Mouse (Mus musculus) liver, adult 2 months (tissue): ENCODE results near the gene Susd6. TPM values are rescaled to one million over a fixed set of nuclear protein-coding genes. Genes with fewer than 3 reads are reported as not detected.
A peak's percentile ranks its signal among the peaks of the same experiment; 100 is the strongest.

Experiments
- DNase-seq: peaks from one replicate; pipeline ENCODE4 v3.0.0-alpha.2; 2011; ENCODE audit warnings: low read depth, low spot score; ENCODE audit errors: extremely low read depth
- H3K27ac ChIP-seq: fragments of 200-500 bp; replicated peaks from 2 replicates; pipeline ENCODE4 v1.5.1; 2012; ENCODE audit warnings: low read depth, mild to moderate bottlenecking, control low read depth, inconsistent platforms, low read length; ENCODE audit not compliant: insufficient read depth
- H3K27me3 ChIP-seq: fragments of 200-500 bp; 2 replicates; pipeline ENCODE4 v1.6.1; 2012; ENCODE audit warnings: mild to moderate bottlenecking, moderate library complexity, low read length, inconsistent platforms; ENCODE audit not compliant: control insufficient read depth, insufficient read depth
- H3K36me3 ChIP-seq: fragments of 200-500 bp; 2 replicates; pipeline ENCODE4 v1.6.1; 2012; ENCODE audit warnings: low read length, inconsistent platforms; ENCODE audit not compliant: control insufficient read depth, insufficient read depth
- H3K4me1 ChIP-seq: fragments of 200-500 bp; 2 replicates; pipeline ENCODE4 v1.6.1; 2011; ENCODE audit warnings: low read length; ENCODE audit not compliant: control insufficient read depth, insufficient read depth
- H3K4me3 ChIP-seq: fragments of 200-500 bp; 2 replicates; pipeline ENCODE4 v1.5.1; 2011; ENCODE audit warnings: low read depth, mild to moderate bottlenecking, control low read depth, low read length, moderate library complexity; ENCODE audit not compliant: insufficient read depth
- H3K79me2 ChIP-seq: fragments of 200-500 bp; 2 replicates; pipeline ENCODE4 v1.6.1; 2012; ENCODE audit warnings: inconsistent platforms, mild to moderate bottlenecking, low read length, moderate library complexity; ENCODE audit not compliant: control insufficient read depth, insufficient read depth
- H3K9ac ChIP-seq: fragments of 200-500 bp; 2 replicates; pipeline ENCODE4 v1.6.1; 2012; ENCODE audit warnings: low read depth, mild to moderate bottlenecking, control low read depth, inconsistent platforms, low read length
- CTCF ChIP-seq: fragments of 200-500 bp; IDR thresholded peaks from 2 replicates; pipeline ENCODE4 v1.5.1; 2011; ENCODE audit warnings: low read depth, low read length, control low read depth
- POLR2A ChIP-seq: fragments of 200-500 bp; IDR thresholded peaks from 2 replicates; pipeline ENCODE4 v1.6.1; 2011; ENCODE audit warnings: low read length, control low read depth; ENCODE audit not compliant: insufficient read depth; ENCODE audit errors: extremely low read depth
- WGBS: fragments of 180-500 bp; shearing (Covaris S2); methylation state at CpG from one replicate; pipeline ENCODE4 v1.1.7; 2018; 5-methylcytosine and 5-hydroxymethylcytosine counted together
- polyA plus RNA-seq: library from polyadenylated mRNA; depleted of rRNA; stranded (reverse); fragments of >200 nt; gene quantifications from 2 replicates; pipeline ENCODE4 v1.2.3, GENCODE M21; 2012; rRNA removed
- total RNA-seq: library from RNA; depleted of rRNA; stranded (reverse); fragments of >200 nt; gene quantifications from 2 replicates; pipeline ENCODE4 v1.2.3, GENCODE M21; 2014; rRNA removed

Susd6 gene
- total and polyA plus RNA-seq, 2 experiments, result 20.1 to 22.3 TPM

GRCm38 (mm10) chr12:80926550-80926949, 136.2 kb downstream of the Susd6 start:
- TF ChIP-seq POLR2A (no peak), CTCF (no peak)
- Histone ChIP-seq H3K36me3 (no peaks in the 10 kb centered on the region), H3K27me3 (no peaks in the 10 kb centered on the region), H3K9ac (no peak overlapping the region), H3K4me1 (peaks cover 35% of the 10 kb centered on the region), H3K27ac (peak overlapping the region; percentile 96), H3K4me3 (no peak overlapping the region), H3K79me2 (no peaks in the 10 kb centered on the region)
- DNase-seq, result peak; percentile 99
- 17% methylated on average over 4 of the region's 4 CpGs for WGBS

- Histone ChIP-seq H3K27me3 (no peaks in the 10 kb centered on the region), H3K36me3 (no peaks in the 10 kb centered on the region), H3K27ac (peak overlapping the region; percentile 41; the same call in 1 of the 2 replicates), H3K79me2 (no peaks in the 10 kb centered on the region), H3K4me3 (no peak overlapping the region), H3K9ac (no peak overlapping the region), H3K4me1 (peaks cover 43% of the 10 kb centered on the region)
- DNase-seq, result peak; percentile 56
- 80% methylated on average over 1 of the region's 1 CpGs for WGBS
- TF ChIP-seq POLR2A (no peak), CTCF (no peak)
These were observed 137.2 kb downstream of the Susd6 start for GRCm38 (mm10) chr12:80927518-80927917.

GRCm38 (mm10) chr12:80928881-80929280, 138.6 kb downstream of the Susd6 start:
- H3K79me2 ChIP-seq, result no peaks in the 10 kb centered on the region
- DNase-seq, result peak; percentile 94

GRCm38 (mm10) chr12:80930141-80930540, 139.8 kb downstream of the Susd6 start:
- DNase-seq, result peak; percentile 99

More at GRCm38 (mm10) chr12:80928881-80929280, 138.6 kb downstream of the Susd6 start:
- Histone ChIP-seq H3K27ac (peak overlapping the region; percentile 98), H3K4me1 (peaks cover 38% of the 10 kb centered on the region), H3K4me3 (no peak overlapping the region), H3K9ac (no peak overlapping the region), H3K27me3 (no peaks in the 10 kb centered on the region), H3K36me3 (no peaks in the 10 kb centered on the region)
- 19% methylated on average over 3 of the region's 3 CpGs for whole genome bisulfite sequencing
- TF ChIP-seq POLR2A, result no peak

More at GRCm38 (mm10) chr12:80930141-80930540, 139.8 kb downstream of the Susd6 start:
- no peaks in the 10 kb centered on the region for H3K79me2 ChIP-seq
- H3K4me1 ChIP-seq, result peaks cover 30% of the 10 kb centered on the region
- H3K27ac ChIP-seq, result peak overlapping the region; percentile 81
- no peaks in the 10 kb centered on the region for H3K36me3 ChIP-seq
- H3K4me3 ChIP-seq, result no peak overlapping the region
- WGBS, result 26% methylated on average over 7 of the region's 7 CpGs
- H3K9ac ChIP-seq, result no peak overlapping the region
- H3K27me3 ChIP-seq, result no peaks in the 10 kb centered on the region
- TF ChIP-seq CTCF, result no peak
- TF ChIP-seq POLR2A, result no peak

Other genes starting within 250 kb of the Susd6 start
- 20.7 and 20.8 TPM in 2 replicates for gene Slc39a9, start 146.6 kb upstream of the Susd6 start, total RNA-seq
- gene Slc39a9, start 146.6 kb upstream of the Susd6 start, polyA plus RNA-seq, result 46.4 and 51.4 TPM in 2 replicates
- gene Erh, start 146.2 kb upstream of the Susd6 start, total RNA-seq, result 17.6 and 20.4 TPM in 2 replicates
- 18.1 and 21.2 TPM in 2 replicates for gene Erh, start 146.2 kb upstream of the Susd6 start, polyA plus RNA-seq
- 0.07 TPM in 1 of 2 replicates, not detected in the other for gene Plekhd1, start 97.9 kb upstream of the Susd6 start, total RNA-seq
- not detected in 2 replicates for gene Plekhd1, start 97.9 kb upstream of the Susd6 start, polyA plus RNA-seq
- gene Ccdc177, start 29.8 kb upstream of the Susd6 start, total RNA-seq, result not detected in 2 replicates
- gene Ccdc177, start 29.8 kb upstream of the Susd6 start, polyA plus RNA-seq, result not detected in 2 replicates
- 232 and 331 TPM in 2 replicates for gene Srsf5, start 155.0 kb downstream of the Susd6 start, total RNA-seq
- gene Srsf5, start 155.0 kb downstream of the Susd6 start, polyA plus RNA-seq, result 198 and 238 TPM in 2 replicates
- 389 and 508 TPM in 2 replicates for gene Slc10a1, start 178.2 kb downstream of the Susd6 start, total RNA-seq
- gene Slc10a1, start 178.2 kb downstream of the Susd6 start, polyA plus RNA-seq, result 1,193 and 1,387 TPM in 2 replicates
- 28.3 and 36.6 TPM in 2 replicates for gene Smoc1, start 236.3 kb downstream of the Susd6 start, total RNA-seq
- 50.7 and 65.7 TPM in 2 replicates for gene Smoc1, start 236.3 kb downstream of the Susd6 start, polyA plus RNA-seq